Mouse (Mus musculus) bone marrow macrophage, adult 2 months (primary cell): ENCODE results near the gene Olfr101.

Experiments
- CTCF ChIP-seq: IDR thresholded peaks from 2 replicates; pipeline ENCODE4 v1.5.1; 2012; ENCODE audit warnings: low read depth, mild to moderate bottlenecking, low read length, moderate library complexity
- POLR2A ChIP-seq: IDR thresholded peaks from 2 replicates; pipeline ENCODE4 v1.6.1; 2012; ENCODE audit warnings: mild to moderate bottlenecking, low read depth, low read length, borderline replicate concordance

DNA sequence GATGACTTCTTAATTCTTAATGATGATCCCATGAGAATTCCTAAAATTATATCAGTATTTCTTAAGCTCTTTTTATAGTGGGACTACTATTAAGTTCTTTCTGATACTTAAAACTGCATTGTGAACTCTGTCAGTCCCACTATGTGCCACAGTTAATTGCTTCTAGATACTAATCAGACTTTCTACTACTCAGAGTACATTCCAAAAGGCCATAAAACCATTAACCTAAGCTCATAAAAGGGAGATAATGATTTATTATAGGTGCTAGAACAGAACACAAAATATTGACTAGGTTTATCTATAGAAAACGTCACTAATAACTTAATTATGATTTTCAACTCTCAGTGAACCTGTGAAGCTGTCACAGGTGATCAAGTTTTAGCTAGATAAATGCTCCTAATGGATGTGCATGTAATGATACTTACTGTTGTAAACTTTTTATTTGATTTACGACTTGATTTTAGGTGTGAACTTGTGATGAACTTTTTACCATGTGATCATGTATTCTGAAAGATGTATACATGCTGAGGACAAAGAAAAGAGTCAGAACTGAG lies 6.1 kb upstream of the Olfr101 start:
- TF ChIP-seq CTCF: no peak
- TF ChIP-seq POLR2A: no peak
